Mouse (Mus musculus) left cerebral cortex, postnatal 36 days (tissue): Measurements from ENCODE around the gene Mmp10. TPM values are rescaled to one million over a fixed set of nuclear protein-coding genes. Genes with fewer than 3 reads are reported as not detected.

Experiments
- total RNA-seq, 2 experiments: library from RNA; stranded (reverse); gene quantifications; 2 replicates each; pipeline ENCODE4 v1.2.3; 2021

Gene Mmp10
- total RNA-seq, 2 experiments from 2014 or later, result not detected

Other genes starting within 250 kb of the Mmp10 start
- gene Mmp13, start 229.8 kb upstream of the Mmp10 start, total RNA-seq, result not detected
- not detected for gene Mmp12, start 158.0 kb upstream of the Mmp10 start, total RNA-seq
- gene Mmp1b, start 114.3 kb upstream of the Mmp10 start, total RNA-seq, result not detected
- gene Mmp3, start 56.5 kb upstream of the Mmp10 start, total RNA-seq, result not detected
- not detected for gene Mmp8, start 56.1 kb downstream of the Mmp10 start, total RNA-seq
- not detected for gene Mmp27, start 69.0 kb downstream of the Mmp10 start, total RNA-seq
- not detected for gene Mmp20, start 125.9 kb downstream of the Mmp10 start, total RNA-seq
- not detected for gene Mmp7, start 189.7 kb downstream of the Mmp10 start, total RNA-seq